Mouse (Mus musculus): ENCODE measurements around the gene C9. TPM values are rescaled to one million over a fixed set of nuclear protein-coding genes. Genes with fewer than 3 reads are reported as not detected.
A peak's percentile ranks its signal among the peaks of the same experiment; 100 is the strongest.

The C9 gene
- polyA plus RNA-seq, 1 experiment from 2014 or later, result 0.08 TPM

GRCm38 (mm10) chr15:6435773-6436172 lies 9.4 kb upstream of the C9 start:
- H3K4me3 ChIP-seq (replicated peaks; ENCODE audit: low read depth, low read length), result no peak overlapping the region
- H3K36me3 ChIP-seq (ENCODE audit: insufficient read depth, low read length), result peaks cover 17% of the 10 kb centered on the region
- peak; percentile 40 for DNase-seq (ENCODE audit: low spot score)
- peak; percentile 79 for TF ChIP-seq CTCF (IDR thresholded peaks at IDR 0.05; ENCODE audit: low read depth)
- H3K27me3 ChIP-seq (ENCODE audit: insufficient read depth, low read length), result no peaks in the 10 kb centered on the region
- no peak overlapping the region for H3K9ac ChIP-seq (ENCODE audit: low read depth, low read length)
- no peak overlapping the region for H3K4me2 ChIP-seq (ENCODE audit: low read length)
- no peak overlapping the region for H3K27ac ChIP-seq
- no peaks in the 10 kb centered on the region for H3K4me1 ChIP-seq (replicated peaks; ENCODE audit: insufficient read depth, low read length)
- no peaks in the 10 kb centered on the region for H3K9me3 ChIP-seq (replicated peaks; ENCODE audit: low read length)
- WGBS, result 62% methylated on average over 2 of the region's 2 CpGs
- no peak for ATAC-seq (replicated peaks; ENCODE audit: low FRiP score, low read depth)

GRCm38 (mm10) chr15:6438685-6439084 lies 6.4 kb upstream of the C9 start:
- Histone ChIP-seq H3K9me3 (replicated peaks; ENCODE audit: low read length) (no peaks in the 10 kb centered on the region), H3K27me3 (ENCODE audit: insufficient read depth, low read length) (no peaks in the 10 kb centered on the region), H3K4me2 (ENCODE audit: low read length) (no peak overlapping the region), H3K36me3 (ENCODE audit: insufficient read depth, low read length) (peaks cover 17% of the 10 kb centered on the region), H3K4me3 (replicated peaks; ENCODE audit: low read depth, low read length) (no peak overlapping the region), H3K9ac (ENCODE audit: low read depth, low read length) (no peak overlapping the region), H3K4me1 (replicated peaks; ENCODE audit: insufficient read depth, low read length) (no peaks in the 10 kb centered on the region), H3K27ac (no peak overlapping the region)
- ATAC-seq (replicated peaks; ENCODE audit: low FRiP score, low read depth) (no peak), DNase-seq (ENCODE audit: low spot score) (peak; percentile 26)
- 71% methylated on average over 3 of the region's 3 CpGs for WGBS
- TF ChIP-seq CTCF (IDR thresholded peaks at IDR 0.05; ENCODE audit: low read depth), result no peak

GRCm38 (mm10) chr15:6444452-6444851 lies 675 bp upstream of the C9 start:
- Histone ChIP-seq H3K27me3 (ENCODE audit: insufficient read depth, low read length) (no peaks in the 10 kb centered on the region), H3K36me3 (ENCODE audit: insufficient read depth, low read length) (no peaks in the 10 kb centered on the region), H3K4me2 (ENCODE audit: low read length) (no peak overlapping the region), H3K9ac (ENCODE audit: low read depth, low read length) (no peak overlapping the region), H3K9me3 (replicated peaks; ENCODE audit: low read length) (no peaks in the 10 kb centered on the region), H3K27ac (no peak overlapping the region), H3K4me1 (replicated peaks; ENCODE audit: insufficient read depth, low read length) (no peaks in the 10 kb centered on the region), H3K4me3 (replicated peaks; ENCODE audit: low read depth, low read length) (no peak overlapping the region)
- DNase-seq (ENCODE audit: low spot score) (no peak), ATAC-seq (replicated peaks; ENCODE audit: low FRiP score, low read depth) (no peak)
- WGBS, result 93% methylated on average over 2 of the region's 2 CpGs
- no peak for TF ChIP-seq CTCF (IDR thresholded peaks at IDR 0.05; ENCODE audit: low read depth)

- WGBS, result 39% methylated on average over 1 of the region's 1 CpGs
- H3K4me2 ChIP-seq (ENCODE audit: low read length), result no peak overlapping the region
- no peak for TF ChIP-seq CTCF (IDR thresholded peaks at IDR 0.05; ENCODE audit: low read depth)
- no peaks in the 10 kb centered on the region for H3K27me3 ChIP-seq (ENCODE audit: insufficient read depth, low read length)
- no peak overlapping the region for H3K4me3 ChIP-seq (replicated peaks; ENCODE audit: low read depth, low read length)
- H3K9me3 ChIP-seq (replicated peaks; ENCODE audit: low read length), result no peaks in the 10 kb centered on the region
- ATAC-seq (replicated peaks; ENCODE audit: low FRiP score, low read depth) (no peak), DNase-seq (ENCODE audit: low spot score) (no peak)
- H3K27ac ChIP-seq, result no peak overlapping the region
- no peaks in the 10 kb centered on the region for H3K4me1 ChIP-seq (replicated peaks; ENCODE audit: insufficient read depth, low read length)
- no peak overlapping the region for H3K9ac ChIP-seq (ENCODE audit: low read depth, low read length)
- no peaks in the 10 kb centered on the region for H3K36me3 ChIP-seq (ENCODE audit: insufficient read depth, low read length)
Observed at GRCm38 (mm10) chr15:6446181-6446580, 1.1 kb downstream of the C9 start.

GRCm38 (mm10) chr15:6448892-6449291 lies 3.8 kb downstream of the C9 start:
- peak overlapping the region; percentile 34; the same call in 1 of the 2 replicates for H3K4me2 ChIP-seq (ENCODE audit: low read length)
- 23% methylated on average over 9 of the region's 9 CpGs for WGBS
- no peak overlapping the region for H3K4me3 ChIP-seq (replicated peaks; ENCODE audit: low read depth, low read length)
- no peaks in the 10 kb centered on the region for H3K9me3 ChIP-seq (replicated peaks; ENCODE audit: low read length)
- DNase-seq (ENCODE audit: low spot score), result peak; percentile 15
- no peak overlapping the region for H3K27ac ChIP-seq
- no peak for ATAC-seq (replicated peaks; ENCODE audit: low FRiP score, low read depth)
- no peak overlapping the region for H3K9ac ChIP-seq (ENCODE audit: low read depth, low read length)
- no peaks in the 10 kb centered on the region for H3K36me3 ChIP-seq (ENCODE audit: insufficient read depth, low read length)
- no peak for TF ChIP-seq CTCF (IDR thresholded peaks at IDR 0.05; ENCODE audit: low read depth)
- no peaks in the 10 kb centered on the region for H3K4me1 ChIP-seq (replicated peaks; ENCODE audit: insufficient read depth, low read length)
- H3K27me3 ChIP-seq (ENCODE audit: insufficient read depth, low read length), result no peaks in the 10 kb centered on the region

- no peaks in the 10 kb centered on the region for H3K27me3 ChIP-seq (ENCODE audit: insufficient read depth, low read length)
- no peak for TF ChIP-seq CTCF (IDR thresholded peaks at IDR 0.05; ENCODE audit: low read depth)
- H3K36me3 ChIP-seq (ENCODE audit: insufficient read depth, low read length), result no peaks in the 10 kb centered on the region
- H3K27ac ChIP-seq, result no peak overlapping the region
- H3K9me3 ChIP-seq (replicated peaks; ENCODE audit: low read length), result no peaks in the 10 kb centered on the region
- no peaks in the 10 kb centered on the region for H3K4me1 ChIP-seq (replicated peaks; ENCODE audit: insufficient read depth, low read length)
- WGBS, result 54% methylated on average over 2 of the region's 2 CpGs
- no peak overlapping the region for H3K4me3 ChIP-seq (replicated peaks; ENCODE audit: low read depth, low read length)
- no peak overlapping the region for H3K4me2 ChIP-seq (ENCODE audit: low read length)
- no peak for ATAC-seq (replicated peaks; ENCODE audit: low FRiP score, low read depth)
- DNase-seq (ENCODE audit: low spot score), result no peak
- H3K9ac ChIP-seq (ENCODE audit: low read depth, low read length), result no peak overlapping the region
Observed at GRCm38 (mm10) chr15:6454461-6454860, 9.3 kb downstream of the C9 start.

GRCm38 (mm10) chr15:6461381-6461780 lies 16.3 kb downstream of the C9 start:
- Histone ChIP-seq H3K9me3 (replicated peaks; ENCODE audit: low read length) (no peaks in the 10 kb centered on the region), H3K27me3 (ENCODE audit: insufficient read depth, low read length) (no peaks in the 10 kb centered on the region), H3K36me3 (ENCODE audit: insufficient read depth, low read length) (no peaks in the 10 kb centered on the region), H3K27ac (no peak overlapping the region), H3K4me2 (ENCODE audit: low read length) (no peak overlapping the region), H3K4me3 (replicated peaks; ENCODE audit: low read depth, low read length) (no peak overlapping the region), H3K4me1 (replicated peaks; ENCODE audit: insufficient read depth, low read length) (no peaks in the 10 kb centered on the region), H3K9ac (ENCODE audit: low read depth, low read length) (no peak overlapping the region)
- ATAC-seq (replicated peaks; ENCODE audit: low FRiP score, low read depth) (no peak), DNase-seq (ENCODE audit: low spot score) (peak; percentile 24)
- 54% methylated on average over 8 of the region's 8 CpGs for WGBS
- TF ChIP-seq CTCF (IDR thresholded peaks at IDR 0.05; ENCODE audit: low read depth), result no peak

Measured in kidney, postnatal 0 days (tissue).